Mouse (Mus musculus) kidney, embryonic 16.5 days (tissue): Measurements from ENCODE around the gene Rangap1. TPM values are rescaled to one million over a fixed set of nuclear protein-coding genes. Genes with fewer than 3 reads are reported as not detected.

Experiments
- ATAC-seq: fragments of 200-750 bp; cut with Nextera tagmentation; 2 replicates; pipeline ENCODE4 v1.8.0; 2017; ENCODE audit warnings: moderate TSS enrichment; ENCODE audit not compliant: low FRiP score, low TSS enrichment
- H3K27ac ChIP-seq: fragments of 300-500 bp; sonication (generic); 2 replicates; pipeline ENCODE4 v1.5.1; 2014; ENCODE audit warnings: low read length
- H3K27me3 ChIP-seq: fragments of 300-500 bp; sonication (generic); 2 replicates; pipeline ENCODE4 v1.6.1; 2014; ENCODE audit warnings: low read length, control low read depth, mixed read lengths; ENCODE audit not compliant: insufficient read depth
- H3K36me3 ChIP-seq: fragments of 300-500 bp; sonication (generic); 2 replicates; pipeline ENCODE4 v1.6.1; 2014; ENCODE audit warnings: low read length, control low read depth, mixed read lengths; ENCODE audit not compliant: insufficient read depth
- H3K4me1 ChIP-seq: fragments of 300-500 bp; sonication (generic); 2 replicates; pipeline ENCODE4 v1.6.1; 2014; ENCODE audit warnings: low read length, control low read depth, mixed read lengths; ENCODE audit not compliant: insufficient read depth
- H3K4me2 ChIP-seq: fragments of 300-500 bp; sonication (generic); replicated peaks from 2 replicates; pipeline ENCODE4 v1.6.1; 2014; ENCODE audit warnings: low read depth, low read length
- H3K4me3 ChIP-seq: fragments of 300-500 bp; sonication (generic); 2 replicates; pipeline ENCODE4 v1.5.1; 2014; ENCODE audit warnings: mild to moderate bottlenecking, low read length
- H3K9ac ChIP-seq: fragments of 300-500 bp; sonication (generic); replicated peaks from 2 replicates; pipeline ENCODE4 v1.6.1; 2014; ENCODE audit warnings: low read length
- H3K9me3 ChIP-seq: fragments of 300-500 bp; sonication (generic); 2 replicates; pipeline ENCODE4 v1.6.1; 2016; ENCODE audit warnings: low read length, control low read depth
- WGBS: fragments of 180-500 bp; shearing (Covaris S2); extraction: QIAGEN DNeasy Blood & Tissue Kit; methylation state at CpG from one replicate; pipeline ENCODE4 v1.1.7; 2014; 5-methylcytosine and 5-hydroxymethylcytosine counted together
- polyA plus RNA-seq: library from polyadenylated mRNA; unstranded; fragments of >200 nt; fragmentation: Nextera tagmentation; extraction: Ambion mirVana; gene quantifications from 2 replicates; pipeline ENCODE4 v1.2.1, GENCODE M21; 2015

Gene Rangap1
- polyA plus RNA-seq, 1 experiment from 2014 or later: 101 TPM

DNA sequence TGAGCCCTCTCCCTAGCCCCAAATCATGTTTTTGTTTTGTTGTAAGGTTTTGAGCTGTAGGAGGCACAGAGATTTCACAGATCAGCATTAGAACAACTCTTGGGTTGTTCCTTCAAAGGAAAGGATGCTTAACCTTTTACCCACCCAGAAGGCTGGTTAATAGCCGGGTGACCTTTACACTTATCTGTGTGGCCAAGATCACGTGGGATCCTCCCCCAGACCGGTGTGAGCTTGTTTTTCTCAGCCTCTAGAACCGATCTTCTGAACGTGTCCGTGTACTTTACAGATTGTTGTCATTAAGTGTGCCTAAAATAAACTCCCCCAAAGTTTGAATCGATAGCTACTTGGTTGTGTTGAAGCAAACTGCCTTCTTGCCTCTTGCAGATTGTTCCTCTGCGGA, 44.7 kb downstream of the Rangap1 start:
- Histone ChIP-seq H3K9ac (no peak overlapping the region), H3K9me3 (no peaks in the 10 kb centered on the region), H3K27me3 (peaks cover 6% of the 10 kb centered on the region; the same call in 1 of the 2 replicates), H3K36me3 (peaks cover 26% of the 10 kb centered on the region), H3K4me2 (no peak overlapping the region), H3K4me3 (no peak overlapping the region), H3K27ac (no peak overlapping the region), H3K4me1 (no peaks in the 10 kb centered on the region)
- no peak for ATAC-seq
- 40% methylated on average over 8 of the region's 8 CpGs for WGBS

DNA sequence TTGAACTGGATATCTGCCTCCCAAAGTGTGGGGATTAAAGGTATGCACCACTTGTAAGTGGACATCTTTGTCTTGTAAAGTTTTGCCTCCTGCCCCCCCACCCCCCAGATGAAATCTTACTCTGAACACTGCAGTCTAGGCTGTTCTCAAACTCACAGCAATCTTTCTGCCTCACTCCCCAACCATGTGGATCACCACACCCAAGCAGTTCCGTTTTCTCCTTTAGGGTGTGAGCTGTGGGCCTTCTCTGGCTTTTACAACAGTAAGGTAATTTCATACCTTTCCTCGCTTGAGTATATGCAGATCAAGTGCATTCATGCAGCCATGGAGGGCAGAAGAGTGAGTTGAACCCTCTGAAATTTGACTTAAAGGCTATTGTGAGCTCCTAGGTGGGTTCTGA, 45.2 kb downstream of the Rangap1 start:
- H3K9me3 ChIP-seq: no peaks in the 10 kb centered on the region
- H3K9ac ChIP-seq: no peak overlapping the region
- H3K4me2 ChIP-seq: no peak overlapping the region
- 51% methylated on average over 2 of the region's 2 CpGs for WGBS
- no peaks in the 10 kb centered on the region for H3K4me1 ChIP-seq
- peaks cover 21% of the 10 kb centered on the region for H3K36me3 ChIP-seq
- H3K27me3 ChIP-seq: peaks cover 9% of the 10 kb centered on the region; the same call in 1 of the 2 replicates
- no peak overlapping the region for H3K4me3 ChIP-seq
- H3K27ac ChIP-seq: no peak overlapping the region
- no peak for ATAC-seq

DNA sequence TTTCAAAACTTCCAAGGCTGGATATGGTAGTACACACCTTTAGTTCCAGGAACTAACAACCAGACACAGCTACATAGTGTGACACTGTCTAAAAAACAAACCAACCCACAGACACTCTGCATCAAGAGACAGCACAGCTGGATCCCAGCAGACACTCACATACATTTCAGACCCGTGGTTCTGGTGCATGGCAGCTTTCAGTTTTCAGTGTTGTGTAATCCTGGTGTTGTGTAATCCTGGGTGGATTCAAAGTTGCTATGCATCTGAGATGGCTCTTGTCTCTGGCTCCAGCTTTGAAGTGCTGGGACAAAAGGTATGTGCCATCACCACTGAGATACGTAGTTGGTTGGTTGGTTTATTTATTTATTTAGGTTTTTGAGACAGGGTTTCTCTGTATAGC, 46.8 kb downstream of the Rangap1 start:
- Histone ChIP-seq H3K27me3 (peaks cover 13% of the 10 kb centered on the region), H3K4me3 (no peak overlapping the region), H3K9ac (no peak overlapping the region), H3K4me1 (peaks cover 10% of the 10 kb centered on the region), H3K27ac (no peak overlapping the region), H3K36me3 (peaks cover 7% of the 10 kb centered on the region; the same call in 1 of the 2 replicates), H3K4me2 (no peak overlapping the region), H3K9me3 (no peaks in the 10 kb centered on the region)
- WGBS: 74% methylated on average over 2 of the region's 2 CpGs
- no peak for ATAC-seq

DNA sequence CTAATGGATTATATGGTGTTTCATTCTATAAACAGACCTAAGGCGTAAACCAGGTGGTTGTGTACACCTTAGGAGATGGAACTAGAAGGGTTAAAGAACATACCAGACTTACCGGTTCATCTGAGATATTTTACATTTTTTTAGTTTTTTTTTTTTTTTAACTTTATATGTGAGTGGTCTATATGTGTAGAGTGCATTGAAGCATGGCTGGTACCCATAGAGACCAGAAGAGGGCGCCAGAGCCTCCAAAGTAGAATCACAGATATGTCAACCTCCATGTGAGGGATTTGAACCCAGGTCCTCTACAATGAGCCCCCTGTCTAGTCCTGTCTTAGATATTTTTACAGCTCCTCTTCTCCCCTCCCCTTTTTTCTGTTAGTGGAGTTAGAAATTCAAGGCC, 47.5 kb downstream of the Rangap1 start:
- Histone ChIP-seq H3K9ac (no peak overlapping the region), H3K4me2 (no peak overlapping the region), H3K4me1 (peaks cover 14% of the 10 kb centered on the region), H3K36me3 (peaks cover 2% of the 10 kb centered on the region; the same call in 1 of the 2 replicates), H3K27me3 (peaks cover 19% of the 10 kb centered on the region), H3K4me3 (no peak overlapping the region), H3K9me3 (no peaks in the 10 kb centered on the region), H3K27ac (no peak overlapping the region)
- ATAC-seq: no peak
- WGBS: 48% methylated on average over 3 of the region's 3 CpGs

DNA sequence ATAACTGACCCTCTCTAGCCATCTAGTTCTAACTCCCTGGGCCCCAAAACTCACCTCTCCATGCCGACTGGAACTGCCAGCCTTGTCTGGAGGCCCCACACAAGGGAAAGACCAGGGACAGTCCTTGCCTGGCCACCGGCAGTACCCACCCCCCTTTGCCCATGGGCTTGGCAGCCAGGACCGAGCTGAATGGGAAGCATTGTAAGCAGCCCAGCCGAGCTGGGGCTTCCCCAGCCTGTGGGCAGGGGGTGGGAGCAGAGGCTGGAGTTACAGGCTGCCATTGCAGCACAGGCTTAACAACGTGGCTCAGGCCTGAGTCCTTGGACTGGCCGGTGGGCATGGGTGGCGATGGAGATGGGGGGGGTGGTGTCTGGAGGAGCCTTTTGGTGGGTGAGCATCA, 48.2 kb downstream of the Rangap1 start, which contains the start of gene Chadl:
TSS of gene Chadl (minus strand) at position 113 of the 400 bp plus-strand sequence.
- peaks cover 26% of the 10 kb centered on the region for H3K27me3 ChIP-seq
- no peak within 1 kb of the TSS for H3K4me3 ChIP-seq
- H3K36me3 ChIP-seq: no peaks in the 10 kb centered on the region
- H3K4me1 ChIP-seq: peaks cover 14% of the 10 kb centered on the region
- H3K4me2 ChIP-seq: no peak within 1 kb of the TSS
- no peak for ATAC-seq
- no peak within 1 kb of the TSS for H3K9ac ChIP-seq
- H3K27ac ChIP-seq: no peak within 1 kb of the TSS
- H3K9me3 ChIP-seq: no peaks in the 10 kb centered on the region
- WGBS: 65% methylated on average over 7 of the region's 7 CpGs

DNA sequence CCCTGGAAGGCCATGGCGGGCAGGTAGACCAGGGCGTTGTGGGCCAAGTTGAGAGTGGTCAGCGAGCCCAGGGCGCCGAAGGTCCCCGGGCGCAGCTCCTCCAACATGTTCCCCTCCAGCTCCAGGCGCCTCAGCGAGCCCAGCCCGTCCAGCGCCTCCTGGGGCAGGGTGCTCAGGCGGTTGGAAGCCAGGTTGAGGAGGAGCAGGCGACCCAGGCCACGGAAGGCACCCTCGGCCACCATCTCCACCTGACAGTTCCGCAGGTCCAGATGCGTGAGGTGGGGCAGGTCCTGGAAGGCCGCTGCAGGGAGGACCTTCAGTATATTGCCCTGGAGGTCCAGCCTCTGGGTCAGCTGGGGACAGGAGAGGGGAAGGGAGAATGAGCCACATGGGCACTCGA, 50.4 kb downstream of the Rangap1 start:
- Histone ChIP-seq H3K36me3 (no peaks in the 10 kb centered on the region), H3K9me3 (no peaks in the 10 kb centered on the region), H3K4me3 (peak overlapping the region; percentile 58), H3K4me1 (peaks cover 14% of the 10 kb centered on the region), H3K27me3 (peaks cover 30% of the 10 kb centered on the region), H3K9ac (peak overlapping the region; percentile 83), H3K4me2 (peak overlapping the region; percentile 97), H3K27ac (no peak overlapping the region)
- 26% methylated on average over 19 of the region's 19 CpGs for WGBS
- ATAC-seq: 0 out of 2 replicates have a peak, but pooled peaks have one; percentile 3

DNA sequence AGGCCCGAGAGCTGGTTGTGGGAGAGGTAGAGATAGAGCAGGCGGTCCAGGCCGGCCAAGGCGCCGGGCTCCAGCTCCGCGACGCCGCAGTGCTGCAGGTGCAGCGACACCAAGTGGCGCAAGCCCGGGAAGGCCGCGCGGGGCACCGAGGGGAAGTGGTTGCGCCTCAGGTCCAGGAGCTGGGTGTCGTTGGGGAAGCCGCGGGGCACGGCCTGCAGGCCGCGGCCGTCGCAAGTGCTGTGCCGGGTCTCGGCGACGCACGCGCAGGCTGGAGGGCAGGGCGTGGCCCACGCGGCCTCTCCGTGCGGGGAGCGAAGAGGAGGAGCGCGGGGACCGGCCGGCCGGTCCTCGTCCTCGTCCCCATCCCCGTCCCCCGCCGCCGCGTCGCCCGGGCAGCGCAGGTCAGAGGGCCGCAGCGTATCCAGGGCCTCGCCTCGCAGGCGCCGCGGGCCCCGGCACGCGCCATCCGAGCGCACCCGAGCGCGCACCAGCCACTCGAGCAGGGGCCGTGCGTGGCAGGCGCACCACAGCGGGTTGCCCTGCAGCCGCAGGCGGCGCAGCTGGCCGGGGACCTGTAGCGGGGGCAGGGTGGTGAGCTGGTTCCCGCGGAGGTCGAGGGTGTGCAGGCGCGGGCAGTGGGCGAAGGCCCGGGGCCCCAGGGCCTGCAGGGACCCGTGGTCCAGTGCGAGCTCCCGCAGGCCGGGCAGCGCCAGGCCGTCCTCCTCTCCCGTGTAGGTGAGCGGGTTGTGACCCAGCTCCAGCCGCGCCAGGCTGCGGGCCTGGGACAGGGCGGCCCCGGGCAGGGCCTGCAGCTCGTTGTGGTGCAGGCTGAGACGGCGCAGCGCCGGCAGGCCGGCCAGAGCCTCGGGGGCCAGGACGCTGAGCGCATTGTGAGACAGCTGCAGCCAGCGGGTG, 51.1 kb downstream of the Rangap1 start:
- H3K27ac ChIP-seq: no peak overlapping the region
- peak overlapping the region; percentile 83 for H3K9ac ChIP-seq
- peak overlapping the region; percentile 58 for H3K4me3 ChIP-seq
- under 1% methylated on average over 89 of the region's 107 CpGs for WGBS
- peaks cover 30% of the 10 kb centered on the region for H3K27me3 ChIP-seq
- peak; percentile 83 for ATAC-seq
- H3K36me3 ChIP-seq: no peaks in the 10 kb centered on the region
- H3K4me2 ChIP-seq: peak overlapping the region; percentile 97
- H3K9me3 ChIP-seq: no peaks in the 10 kb centered on the region
- H3K4me1 ChIP-seq: peaks cover 14% of the 10 kb centered on the region

DNA sequence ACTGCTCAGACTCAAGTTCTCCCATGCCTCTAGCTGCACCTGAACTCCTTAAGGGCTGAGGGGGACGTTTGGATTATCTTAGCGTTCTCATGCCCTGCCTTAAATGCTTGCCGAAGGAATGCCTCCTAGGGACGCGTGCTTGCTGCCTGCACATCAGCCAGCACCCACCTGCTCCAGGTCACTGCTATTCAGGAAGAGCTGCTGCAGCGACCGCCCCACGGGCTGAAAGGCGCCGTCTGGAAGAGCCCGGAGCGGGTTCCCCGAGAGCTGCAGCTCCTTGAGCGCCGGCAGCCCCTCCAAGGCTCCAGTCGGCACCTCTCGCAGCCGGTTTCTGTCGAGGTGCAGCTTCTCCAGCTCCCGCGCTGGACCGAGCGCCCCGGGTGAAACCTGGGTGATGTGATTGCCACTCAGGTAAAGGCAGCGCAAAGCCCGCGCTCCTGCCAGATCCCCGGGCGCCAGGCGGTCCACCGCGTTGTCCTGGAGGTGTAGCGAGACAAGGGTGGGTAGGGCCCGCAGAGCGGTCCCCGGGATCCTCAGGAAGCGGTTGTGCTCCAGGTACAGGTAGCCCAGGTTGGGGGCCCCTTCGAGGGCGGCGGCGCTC, 51.9 kb downstream of the Rangap1 start:
- Histone ChIP-seq H3K36me3 (no peaks in the 10 kb centered on the region), H3K27ac (no peak overlapping the region), H3K9me3 (no peaks in the 10 kb centered on the region), H3K27me3 (peaks cover 30% of the 10 kb centered on the region), H3K4me2 (peak overlapping the region; percentile 97), H3K4me1 (peaks cover 14% of the 10 kb centered on the region), H3K9ac (peak overlapping the region; percentile 83), H3K4me3 (peak overlapping the region; percentile 58)
- ATAC-seq: peak; percentile 5; the same call in 1 of the 2 replicates
- 3% methylated on average over 41 of the region's 41 CpGs for WGBS

DNA sequence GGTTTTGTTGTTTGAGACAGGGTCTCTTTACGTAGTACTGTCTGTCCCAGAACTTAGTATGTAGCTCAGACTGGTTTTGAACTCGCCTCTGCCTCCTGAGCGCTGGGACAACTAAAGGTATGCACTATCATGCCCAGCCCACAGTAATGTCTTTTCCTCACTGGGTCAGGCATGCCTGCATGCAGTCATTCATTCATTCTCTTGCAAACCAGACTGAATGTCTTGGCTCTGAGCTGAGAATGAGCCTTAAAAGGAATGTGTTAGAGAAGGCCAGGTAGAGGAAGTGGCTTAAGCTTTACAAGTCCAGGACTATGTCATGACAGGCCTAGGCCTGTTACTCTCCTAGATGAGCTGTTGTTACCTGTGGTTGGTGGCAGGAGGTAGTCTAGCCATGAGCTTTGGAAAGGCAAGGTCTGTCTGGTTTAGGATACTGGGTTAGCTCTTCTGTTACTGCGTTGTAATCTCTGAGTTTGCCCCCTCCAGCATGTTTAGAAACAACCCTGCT, 65.0 kb downstream of the Rangap1 start:
- H3K4me2 ChIP-seq: no peak overlapping the region
- H3K4me3 ChIP-seq: no peak overlapping the region
- H3K4me1 ChIP-seq: no peaks in the 10 kb centered on the region
- ATAC-seq: no peak
- no peaks in the 10 kb centered on the region for H3K9me3 ChIP-seq
- 92% methylated on average over 4 of the region's 4 CpGs for WGBS
- no peak overlapping the region for H3K9ac ChIP-seq
- peaks cover 35% of the 10 kb centered on the region for H3K36me3 ChIP-seq
- no peak overlapping the region for H3K27ac ChIP-seq
- H3K27me3 ChIP-seq: no peaks in the 10 kb centered on the region
